Mouse (Mus musculus) MEL (cell line): ENCODE measurements around the gene Gabarapl2.

Experiments used
- CTCF ChIP-seq, 3 experiments: IDR thresholded peaks in 2 of 3; conservative IDR thresholded peaks in 1 of 3; 2 replicates each; pipeline ENCODE4 v1.5.1; 2011 to 2012; ENCODE audit warnings: low read length in 3 of 3, low read depth in 2 of 3, mild to moderate bottlenecking in 2 of 3, improper control_type of control experiment in 1 of 3, inconsistent platforms in 1 of 3, mixed read lengths in 1 of 3, moderate library complexity in 1 of 3; ENCODE audit not compliant: control insufficient read depth in 1 of 3, insufficient read depth in 1 of 3, poor library complexity in 1 of 3, severe bottlenecking in 1 of 3
- EP300 ChIP-seq, 2 experiments: IDR thresholded peaks; 2 replicates each; pipeline ENCODE4 v1.6.1; 2011; ENCODE audit warnings: improper control_type of control experiment in 2 of 2, low read length in 2 of 2, low read depth in 1 of 2, mild to moderate bottlenecking in 1 of 2
- JUND ChIP-seq: IDR thresholded peaks from 2 replicates; pipeline ENCODE4 v1.6.1; 2011; ENCODE audit warnings: low read depth, mild to moderate bottlenecking, improper control_type of control experiment, low read length
- MXI1 ChIP-seq: IDR thresholded peaks from 2 replicates; pipeline ENCODE4 v1.6.1; 2011; ENCODE audit warnings: mild to moderate bottlenecking, low read depth, low read length, improper control_type of control experiment
- POLR2A ChIP-seq, 2 experiments: IDR thresholded peaks; 2 replicates each; pipeline ENCODE4 v1.6.1; 2011 to 2012; ENCODE audit warnings: low read length in 2 of 2, mild to moderate bottlenecking in 2 of 2, control low read depth in 1 of 2, improper control_type of control experiment in 1 of 2, low read depth in 1 of 2, moderate library complexity in 1 of 2; ENCODE audit not compliant: control insufficient read depth in 1 of 2, insufficient read depth in 1 of 2, poor library complexity in 1 of 2
- ZKSCAN1 ChIP-seq: IDR thresholded peaks from 2 replicates; pipeline ENCODE4 v1.6.1; 2012; ENCODE audit warnings: low read depth, mild to moderate bottlenecking, inconsistent platforms, low read length, improper control_type of control experiment, moderate library complexity

DNA sequence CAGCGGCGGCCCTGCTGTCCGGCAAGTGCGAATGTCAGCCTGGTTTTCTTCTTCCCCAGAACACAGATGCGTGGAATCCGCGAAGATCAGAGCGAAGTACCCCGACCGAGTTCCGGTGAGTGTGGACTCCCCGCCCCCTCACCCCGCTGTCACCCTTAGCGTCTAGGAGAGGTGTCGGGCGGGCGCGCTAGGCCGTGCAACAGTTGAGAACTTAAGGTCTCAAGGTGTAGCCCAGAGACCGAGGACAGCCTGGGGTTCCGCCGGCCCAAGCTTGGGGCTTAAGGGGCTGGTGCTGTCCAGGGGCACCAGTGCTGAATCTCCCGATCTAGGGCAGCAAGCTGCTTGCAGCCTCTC is 575 bp downstream of the Gabarapl2 start:
- TF ChIP-seq CTCF (IDR thresholded peaks at IDR 0.05 in 2 of 3, conservative IDR thresholded peaks at IDR 0.05 in 1 of 3; ENCODE audit: control insufficient read depth in 1 of 3, insufficient read depth in 1 of 3, low read depth in 2 of 3, low read length in 3 of 3, poor library complexity in 1 of 3, severe bottlenecking in 1 of 3) (no peak), EP300 (IDR thresholded peaks at IDR 0.05; ENCODE audit: low read depth in 1 of 2, low read length in 2 of 2) (no peak), MXI1 (peak; percentile 73; the same call in 1 of the 2 replicates), JUND (no peak), POLR2A (IDR thresholded peaks at IDR 0.05; ENCODE audit: control insufficient read depth in 1 of 2, insufficient read depth in 1 of 2, low read depth in 1 of 2, low read length in 2 of 2, poor library complexity in 1 of 2) (no peak), ZKSCAN1 (no peak)
